Mouse (Mus musculus) hindbrain, postnatal 0 days (tissue): ENCODE results near the gene Chst11. TPM values are rescaled to one million over a fixed set of nuclear protein-coding genes. Genes with fewer than 3 reads are reported as not detected.

Source experiments
- ATAC-seq: fragments of 200-750 bp; cut with Nextera tagmentation; 2 replicates; pipeline ENCODE4 v1.8.0; 2017; ENCODE audit warnings: mild to moderate bottlenecking, moderate TSS enrichment, moderate library complexity
- DNase-seq: peaks from one replicate; pipeline ENCODE4 v3.0.0-alpha.2; 2015; ENCODE audit warnings: low spot score
- H3K27ac ChIP-seq: fragments of 300-500 bp; sonication (generic); 2 replicates; pipeline ENCODE4 v1.5.1; 2014; ENCODE audit warnings: mild to moderate bottlenecking
- H3K27me3 ChIP-seq: fragments of 300-500 bp; sonication (generic); 2 replicates; pipeline ENCODE4 v1.6.1; 2014; ENCODE audit warnings: low read length, mixed read lengths; ENCODE audit not compliant: insufficient read depth
- H3K36me3 ChIP-seq: fragments of 300-500 bp; sonication (generic); 2 replicates; pipeline ENCODE4 v1.6.1; 2014; ENCODE audit warnings: low read length, mixed read lengths; ENCODE audit not compliant: insufficient read depth
- H3K4me1 ChIP-seq: fragments of 300-500 bp; sonication (generic); 2 replicates; pipeline ENCODE4 v1.6.1; 2014; ENCODE audit warnings: antibody characterized with exemption, low read length, mixed read lengths; ENCODE audit not compliant: insufficient read depth
- H3K4me2 ChIP-seq: fragments of 300-500 bp; sonication (generic); 2 replicates; pipeline ENCODE4 v1.6.1; 2014; ENCODE audit warnings: low read depth, mild to moderate bottlenecking, low read length, moderate library complexity, mixed read lengths
- H3K4me3 ChIP-seq: fragments of 300-500 bp; sonication (generic); 2 replicates; pipeline ENCODE4 v1.5.1; 2014; ENCODE audit warnings: low read length
- H3K9ac ChIP-seq: fragments of 300-500 bp; sonication (generic); replicated peaks from 2 replicates; pipeline ENCODE4 v1.6.1; 2014; ENCODE audit warnings: mild to moderate bottlenecking, low read length, moderate library complexity, mixed read lengths
- H3K9me3 ChIP-seq: fragments of 300-500 bp; sonication (generic); 2 replicates; pipeline ENCODE4 v1.6.1; 2016; ENCODE audit warnings: low read length, mixed read lengths
- CTCF ChIP-seq: IDR thresholded peaks from 2 replicates; pipeline ENCODE4 v1.5.1; 2016; ENCODE audit warnings: antibody characterized with exemption, control low read depth, low read depth
- WGBS: fragments of 180-500 bp; shearing (Covaris S2); extraction: QIAGEN DNeasy Blood & Tissue Kit; methylation state at CpG from one replicate; pipeline ENCODE4 v1.1.7; 2014; 5-methylcytosine and 5-hydroxymethylcytosine counted together
- polyA plus RNA-seq: library from polyadenylated mRNA; unstranded; fragments of >200 nt; fragmentation: Nextera tagmentation; extraction: Ambion mirVana; gene quantifications from 2 replicates; pipeline ENCODE4 v1.2.1, GENCODE M21; 2015
- total RNA-seq: library from RNA; depleted of rRNA; stranded (reverse); fragments of >200 nt; gene quantifications from 2 replicates; pipeline ENCODE4 v1.2.3, GENCODE M21; 2014

Chst11 gene
- total and polyA plus RNA-seq, 2 experiments from 2014 or later, result 2.9 to 22.3 TPM

GRCm38 (mm10) chr10:83167492-83167891, 182.2 kb downstream of the Chst11 start:
- no peak overlapping the region for H3K9ac ChIP-seq
- no peaks in the 10 kb centered on the region for H3K9me3 ChIP-seq
- H3K4me3 ChIP-seq, result no peak overlapping the region
- no peak for TF ChIP-seq CTCF
- 0 out of 2 replicates have a peak, but pooled peaks cover 10% of the 10 kb centered on the region for H3K4me1 ChIP-seq
- no peak overlapping the region for H3K4me2 ChIP-seq
- no peaks in the 10 kb centered on the region for H3K36me3 ChIP-seq
- H3K27me3 ChIP-seq, result no peaks in the 10 kb centered on the region
- ATAC-seq (no peak), DNase-seq (peak; percentile 32)
- no peak overlapping the region for H3K27ac ChIP-seq
- WGBS, result 52% methylated on average over 6 of the region's 6 CpGs

GRCm38 (mm10) chr10:83168303-83169056, 183.2 kb downstream of the Chst11 start:
- H3K27me3 ChIP-seq, result no peaks in the 10 kb centered on the region
- H3K27ac ChIP-seq, result no peak overlapping the region
- H3K4me2 ChIP-seq, result no peak overlapping the region
- no peaks in the 10 kb centered on the region for H3K9me3 ChIP-seq
- no peaks in the 10 kb centered on the region for H3K36me3 ChIP-seq
- no peak for TF ChIP-seq CTCF
- ATAC-seq, result no peak
- no peak overlapping the region for H3K4me3 ChIP-seq
- DNase-seq, result no peak
- no peaks in the 10 kb centered on the region for H3K4me1 ChIP-seq
- WGBS, result 74% methylated on average over 11 of the region's 11 CpGs
- no peak overlapping the region for H3K9ac ChIP-seq

- H3K9me3 ChIP-seq, result no peaks in the 10 kb centered on the region
- no peaks in the 10 kb centered on the region for H3K4me1 ChIP-seq
- H3K9ac ChIP-seq, result no peak overlapping the region
- 85% methylated on average over 6 of the region's 6 CpGs for WGBS
- ATAC-seq, result no peak
- H3K27me3 ChIP-seq, result no peaks in the 10 kb centered on the region
- H3K4me2 ChIP-seq, result no peak overlapping the region
- H3K27ac ChIP-seq, result no peak overlapping the region
- H3K36me3 ChIP-seq, result no peaks in the 10 kb centered on the region
- no peak for TF ChIP-seq CTCF
- DNase-seq, result no peak
- no peak overlapping the region for H3K4me3 ChIP-seq
Observed at GRCm38 (mm10) chr10:83169554-83169953, 184.3 kb downstream of the Chst11 start.

GRCm38 (mm10) chr10:83178151-83178550, 192.9 kb downstream of the Chst11 start:
- Histone ChIP-seq H3K36me3 (no peaks in the 10 kb centered on the region), H3K9ac (no peak overlapping the region), H3K27me3 (no peaks in the 10 kb centered on the region), H3K4me3 (no peak overlapping the region), H3K9me3 (no peaks in the 10 kb centered on the region), H3K4me1 (0 out of 2 replicates have a peak, but pooled peaks cover 8% of the 10 kb centered on the region), H3K4me2 (no peak overlapping the region), H3K27ac (no peak overlapping the region)
- WGBS, result 54% methylated on average over 5 of the region's 5 CpGs
- no peak for ATAC-seq
- DNase-seq, result peak; percentile 42
- no peak for TF ChIP-seq CTCF

GRCm38 (mm10) chr10:83178661-83179060, 193.4 kb downstream of the Chst11 start:
- Histone ChIP-seq H3K4me3 (no peak overlapping the region), H3K4me1 (peaks cover 9% of the 10 kb centered on the region; the same call in 1 of the 2 replicates), H3K9me3 (no peaks in the 10 kb centered on the region), H3K27ac (no peak overlapping the region), H3K4me2 (no peak overlapping the region), H3K36me3 (no peaks in the 10 kb centered on the region), H3K9ac (no peak overlapping the region), H3K27me3 (no peaks in the 10 kb centered on the region)
- no peak for DNase-seq
- ATAC-seq, result no peak
- TF ChIP-seq CTCF, result no peak
- WGBS, result 43% methylated on average over 1 of the region's 1 CpGs

GRCm38 (mm10) chr10:83181831-83182572, 196.7 kb downstream of the Chst11 start:
- no peak overlapping the region for H3K9ac ChIP-seq
- peaks cover 23% of the 10 kb centered on the region for H3K4me1 ChIP-seq
- H3K27me3 ChIP-seq, result no peaks in the 10 kb centered on the region
- ATAC-seq (peak; percentile 11; the same call in 1 of the 2 replicates), DNase-seq (peak; percentile 45)
- H3K9me3 ChIP-seq, result no peaks in the 10 kb centered on the region
- no peaks in the 10 kb centered on the region for H3K36me3 ChIP-seq
- WGBS, result 56% methylated on average over 15 of the region's 15 CpGs
- no peak for TF ChIP-seq CTCF
- H3K4me2 ChIP-seq, result no peak overlapping the region
- no peak overlapping the region for H3K4me3 ChIP-seq
- H3K27ac ChIP-seq, result peak overlapping the region; percentile 52
